Mouse (Mus musculus) left cerebral cortex, adult 8-10 months (tissue): Measurements from ENCODE around the gene Hyls1. TPM values are rescaled to one million over a fixed set of nuclear protein-coding genes. Genes with fewer than 3 reads are reported as not detected.

ENCODE experiments used
- DNase-seq, 2 experiments: peaks; one replicate each; pipeline ENCODE4 v3.0.0; 2022; ENCODE audit warnings: low spot score in 2 of 2
- total RNA-seq, 4 experiments: library from RNA; stranded (reverse); gene quantifications; 2 replicates each; pipeline ENCODE4 v1.2.4; 2022

Gene Hyls1
- total RNA-seq, 4 experiments from 2014 or later, result 8.7 to 11.8 (median 9.6) TPM

DNA sequence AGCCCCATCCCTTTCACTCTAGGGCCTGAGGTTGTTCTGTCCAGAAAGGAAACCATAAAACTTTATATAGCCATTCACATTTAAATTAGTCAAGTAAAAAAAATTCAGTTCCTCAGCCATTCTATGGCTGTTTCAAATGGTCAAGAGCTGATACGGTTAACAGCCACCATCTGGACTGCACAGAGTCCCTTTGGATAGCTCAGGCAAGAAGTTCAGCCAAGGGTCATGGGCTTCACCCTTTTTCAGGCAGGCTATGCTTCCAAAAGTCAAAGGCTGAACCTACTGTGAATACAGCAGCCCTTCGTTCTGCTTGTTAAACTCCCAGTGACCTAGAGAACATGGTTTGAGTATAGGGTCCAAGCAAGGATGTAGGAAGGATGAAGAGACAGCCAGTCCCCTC, 25.5 kb downstream of the Hyls1 start:
- DNase-seq, result no peak

GRCm38 (mm10) chr9:35543099-35543860, 26.9 kb downstream of the Hyls1 start:
- DNase-seq, result no peak

DNA sequence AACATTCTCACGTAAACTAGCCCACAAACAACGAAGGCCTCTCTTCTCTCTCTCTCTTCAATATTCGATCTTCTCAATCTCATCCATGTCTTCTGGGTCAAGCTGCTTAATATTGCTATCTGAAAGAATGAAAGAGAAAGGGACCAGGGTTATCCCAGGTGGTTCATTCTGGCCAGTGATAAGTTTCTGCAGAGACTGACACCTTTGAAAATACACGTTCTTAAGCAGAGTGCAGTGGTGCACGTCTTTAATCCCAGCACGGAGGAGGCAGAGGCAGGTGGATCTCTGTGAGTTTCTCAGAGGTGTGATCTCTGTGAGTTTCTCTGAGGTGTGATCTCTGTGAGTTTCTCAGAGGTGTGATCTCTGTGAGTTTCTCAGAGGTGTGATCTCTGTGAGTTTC, 28.3 kb downstream of the Hyls1 start:
- no peak for DNase-seq

GRCm38 (mm10) chr9:35541488-35541887, 28.7 kb downstream of the Hyls1 start:
- DNase-seq, result peak in 1 of 2 experiments; percentile 56

- DNase-seq, result no peak
These were observed 29.2 kb downstream of the Hyls1 start for GRCm38 (mm10) chr9:35541024-35541423.

DNA sequence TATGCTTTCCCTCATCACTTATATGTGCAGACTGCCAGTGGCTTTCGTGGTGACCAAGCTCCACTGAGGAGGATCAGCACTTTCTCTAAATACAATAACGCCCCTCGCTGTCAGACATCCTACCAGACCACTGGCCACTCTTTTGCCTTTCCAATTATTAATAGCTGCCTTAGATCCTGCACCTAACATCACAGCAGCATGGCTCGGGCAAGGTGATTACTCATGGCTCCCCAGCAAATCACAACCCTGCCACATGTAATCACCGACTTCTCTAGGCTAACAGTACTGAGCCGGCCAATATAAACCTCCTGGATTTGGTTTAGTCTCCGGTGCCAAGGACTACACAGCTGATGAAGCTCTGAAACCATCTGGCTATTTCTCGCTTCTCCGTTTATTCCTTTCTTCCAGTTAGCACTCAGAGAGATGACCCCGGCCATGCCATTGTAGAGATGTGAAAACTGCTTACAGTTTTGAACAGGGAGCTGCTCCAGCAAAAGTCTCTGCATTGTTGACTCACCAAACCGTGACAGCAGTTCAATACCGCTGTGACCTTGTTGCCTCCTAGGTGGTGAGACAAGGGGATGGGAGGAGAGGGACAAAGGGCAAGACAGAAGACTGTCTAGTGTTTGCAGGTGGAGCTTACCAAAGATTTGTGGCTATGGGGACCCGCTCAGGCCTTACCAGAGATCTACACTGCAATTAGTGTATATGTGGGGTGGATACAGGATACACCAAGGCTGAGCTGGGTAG, 31.0 kb downstream of the Hyls1 start:
- DNase-seq, result no peak

DNA sequence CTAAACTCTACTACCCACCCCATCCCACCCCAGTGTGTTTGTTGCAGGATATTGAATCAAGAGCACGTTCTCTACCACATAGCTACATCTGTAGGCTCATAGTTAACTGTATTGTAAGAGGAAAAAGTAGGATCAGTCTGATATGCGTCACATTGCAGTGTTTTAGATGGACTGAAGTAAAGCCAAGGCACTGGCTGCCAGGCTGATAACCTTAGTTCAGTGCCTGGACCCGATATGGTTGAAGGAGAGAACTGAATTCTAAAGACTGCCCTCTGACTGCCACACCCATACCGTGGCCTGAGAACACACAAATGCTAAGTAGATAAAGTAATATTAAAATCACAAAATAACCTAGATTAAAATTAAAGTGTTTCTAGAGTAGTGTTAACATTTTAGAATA, 34.3 kb downstream of the Hyls1 start:
- DNase-seq, result no peak

- DNase-seq, result no peak
These were observed 35.1 kb downstream of the Hyls1 start for GRCm38 (mm10) chr9:35535110-35535509.

DNA sequence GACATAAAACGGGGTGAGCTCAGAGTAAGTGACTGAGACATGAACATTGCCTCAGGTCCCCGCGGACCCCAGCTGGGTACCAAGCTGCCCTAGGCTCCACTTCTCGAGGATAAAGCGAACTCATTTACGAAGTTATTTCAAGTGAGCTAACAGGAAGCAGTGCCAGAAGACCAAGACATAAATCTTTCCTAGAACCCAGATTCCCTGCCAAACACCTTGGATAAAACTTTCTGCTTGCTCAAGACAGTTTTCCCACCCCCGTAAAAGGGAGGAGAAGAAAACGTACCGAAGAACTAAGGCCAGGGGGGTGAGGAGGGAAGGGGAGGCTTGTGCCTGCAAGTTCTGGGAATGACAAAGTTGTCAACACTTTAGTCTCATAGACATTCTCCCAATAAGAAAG, 36.9 kb downstream of the Hyls1 start:
- no peak for DNase-seq

DNA sequence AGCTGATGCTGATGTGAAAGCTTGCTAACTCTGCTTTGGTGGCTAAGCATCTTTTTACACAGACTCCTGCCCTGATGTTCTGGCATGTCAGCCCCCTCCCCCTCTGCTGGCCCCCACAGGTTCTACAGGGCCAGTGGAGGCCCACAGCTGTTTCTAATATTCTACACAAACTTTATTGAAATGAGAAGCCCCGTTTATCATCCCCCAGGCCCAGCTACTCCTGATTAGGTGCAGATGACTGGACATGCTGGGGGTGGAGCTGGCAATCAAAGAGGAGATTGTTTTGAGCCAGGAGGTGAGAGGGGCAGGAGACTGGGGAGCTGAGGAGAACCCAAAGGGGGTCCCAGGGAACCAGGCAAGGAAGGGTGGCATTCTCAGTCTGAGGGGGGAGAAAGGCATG, 40.4 kb downstream of the Hyls1 start:
- DNase-seq, result no peak

DNA sequence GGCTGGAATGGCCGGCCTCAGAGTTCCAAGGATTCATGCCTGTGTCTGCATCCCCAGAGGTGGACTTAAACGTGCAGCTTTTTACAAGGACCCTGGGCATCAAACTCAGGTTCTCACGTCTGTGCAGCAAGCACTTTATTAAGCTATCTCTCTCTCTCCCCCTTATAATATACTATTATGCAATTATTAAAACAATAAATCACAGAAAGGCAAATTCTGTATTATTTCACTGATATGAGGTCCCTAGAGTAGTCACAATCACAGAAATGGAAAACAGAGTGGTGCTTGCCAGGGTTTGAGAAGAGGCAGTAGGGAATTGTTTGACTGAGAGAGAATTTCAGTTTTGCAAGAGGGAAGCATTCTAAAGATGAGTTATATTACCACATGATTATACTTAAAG, 41.1 kb downstream of the Hyls1 start:
- no peak for DNase-seq

DNA sequence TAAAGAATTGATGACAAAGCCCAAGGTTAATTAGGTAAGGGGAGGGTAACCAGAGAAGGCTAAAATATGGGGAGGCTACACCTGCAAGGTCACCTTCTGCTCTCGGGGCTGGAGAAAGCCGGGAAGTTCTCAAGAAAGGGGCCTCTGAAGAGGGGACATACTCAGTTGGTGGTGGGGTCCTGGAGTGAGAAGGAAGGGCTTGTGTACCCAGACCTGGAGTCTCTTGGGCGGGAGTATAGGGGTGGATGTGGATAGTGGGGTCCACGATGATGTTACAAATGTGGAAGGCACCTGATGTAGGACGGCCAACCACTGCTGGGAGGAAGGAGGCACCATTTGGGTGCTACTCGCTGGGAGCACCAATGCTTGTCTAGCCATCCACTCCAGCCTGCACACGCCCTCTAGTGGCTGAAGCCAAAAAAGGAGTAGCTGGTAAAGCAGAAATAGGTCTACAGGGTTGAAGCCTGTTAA, 46.2 kb downstream of the Hyls1 start:
- DNase-seq, result peak; percentile 41 to 58

GRCm38 (mm10) chr9:35523541-35523940, 46.7 kb downstream of the Hyls1 start:
- peak; percentile 18 to 76 for DNase-seq

DNA sequence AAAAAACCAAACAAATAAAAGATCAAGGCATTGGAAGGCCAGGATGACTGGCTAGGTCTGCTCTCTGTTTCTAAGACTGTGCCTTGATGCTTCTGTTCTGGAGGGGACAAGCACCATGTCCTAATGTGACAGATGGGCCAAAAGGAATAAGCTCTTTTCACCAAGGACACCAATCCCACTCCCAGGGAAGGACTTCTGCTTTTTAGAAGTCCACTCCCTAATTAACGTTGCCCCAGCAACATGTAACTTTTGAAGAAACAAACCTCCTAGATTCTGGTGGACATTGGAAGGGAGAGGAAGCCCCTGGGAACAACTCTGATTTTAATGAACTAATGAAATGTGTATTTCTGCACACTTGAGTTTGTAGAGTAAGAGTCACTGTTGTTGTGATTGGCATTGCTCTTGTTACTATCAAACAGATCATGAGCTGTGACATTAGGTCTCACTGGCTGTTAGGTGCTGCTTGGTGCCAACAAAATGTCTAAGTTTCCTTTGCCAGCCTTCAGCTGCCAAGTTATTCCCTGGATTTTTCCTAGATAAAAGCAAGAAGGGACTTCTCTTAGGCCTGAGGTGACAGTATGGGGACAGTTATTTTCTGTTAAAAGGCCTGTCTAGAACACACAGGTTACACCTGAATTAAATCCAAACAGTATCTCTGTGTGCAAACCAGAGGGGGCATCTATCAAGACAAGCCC, 47.2 kb downstream of the Hyls1 start:
- DNase-seq, result no peak

GRCm38 (mm10) chr9:35522241-35522640, 48.0 kb downstream of the Hyls1 start:
- no peak for DNase-seq

GRCm38 (mm10) chr9:35520631-35521348, 49.4 kb downstream of the Hyls1 start:
- no peak for DNase-seq

DNA sequence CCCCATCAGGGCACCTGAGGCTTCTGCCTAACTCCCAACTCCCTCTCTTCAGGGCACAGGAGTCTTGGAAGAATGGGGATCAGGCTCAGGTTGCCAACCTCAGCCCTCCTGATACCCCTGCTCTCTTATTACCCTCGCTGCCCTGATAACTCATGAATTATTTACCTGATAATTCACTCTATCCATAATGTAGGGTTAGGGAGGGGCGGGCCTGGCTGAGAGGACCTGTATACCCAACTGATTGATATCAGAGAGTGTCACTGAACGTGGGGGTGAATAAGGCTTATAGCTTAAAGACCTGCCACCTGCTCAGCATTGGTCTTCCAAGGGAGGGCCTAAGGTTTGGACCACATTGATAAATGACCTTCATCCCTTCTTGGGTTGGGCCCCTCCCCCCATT, 52.0 kb downstream of the Hyls1 start, which contains the start of gene Gm1113:
Gm1113 (minus strand) TSS at position 101 of the 400 bp plus-strand sequence.
- DNase-seq, result no peak

DNA sequence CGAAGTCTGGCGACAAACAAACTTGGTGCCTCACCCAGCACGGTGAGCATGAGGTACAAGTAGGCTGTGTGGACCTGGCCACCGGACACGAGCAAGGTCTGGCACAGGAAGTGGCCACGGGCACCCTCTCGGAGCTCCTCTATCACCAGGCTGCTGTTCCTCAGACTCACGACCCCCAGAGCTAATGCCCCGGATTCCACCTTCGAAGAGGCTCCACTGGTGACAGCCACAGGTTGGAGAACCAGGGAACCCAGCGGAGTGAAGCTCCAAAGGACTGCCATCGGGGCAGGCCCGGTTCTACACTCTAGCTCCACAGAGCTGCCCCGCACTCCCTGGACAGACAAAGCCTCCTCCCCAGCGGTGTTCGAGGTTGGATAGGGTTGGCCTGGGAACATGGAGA, 53.5 kb downstream of the Hyls1 start:
- no peak for DNase-seq

DNA sequence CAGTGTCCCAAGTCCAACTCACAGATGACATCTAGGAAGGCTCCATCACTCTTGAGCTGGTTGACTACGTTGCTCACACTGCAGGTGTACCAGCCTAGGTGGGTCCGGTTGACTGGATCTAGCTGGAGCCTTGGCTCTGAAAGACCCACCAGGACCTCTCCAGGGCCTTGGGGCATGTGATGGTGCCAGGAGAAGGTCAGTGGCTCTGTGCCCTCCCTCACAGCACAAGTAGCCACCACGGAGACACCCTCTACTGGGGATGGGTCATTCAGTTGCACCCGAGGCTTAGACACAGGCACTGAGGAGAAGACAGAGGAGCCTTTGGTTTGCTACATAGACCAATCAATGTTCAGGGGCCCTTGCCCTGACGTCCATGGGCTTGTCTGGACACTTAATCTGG, 54.0 kb downstream of the Hyls1 start:
- no peak for DNase-seq

GRCm38 (mm10) chr9:35513900-35514299, 56.3 kb downstream of the Hyls1 start:
- DNase-seq, result no peak
